Mouse (Mus musculus) small intestine, adult 2 months (tissue): ENCODE measurements around the gene Cldn15. TPM values are rescaled to one million over a fixed set of nuclear protein-coding genes. Genes with fewer than 3 reads are reported as not detected.

Experiments
- H3K27ac ChIP-seq: fragments of 200-500 bp; 2 replicates; pipeline ENCODE4 v1.5.1; 2012; ENCODE audit warnings: low read depth, low read length, control low read depth, inconsistent platforms; ENCODE audit not compliant: insufficient read depth
- H3K27me3 ChIP-seq: fragments of 200-500 bp; 2 replicates; pipeline ENCODE4 v1.6.1; 2012; ENCODE audit warnings: mild to moderate bottlenecking, moderate library complexity, low read length, inconsistent platforms; ENCODE audit not compliant: control insufficient read depth, insufficient read depth
- H3K36me3 ChIP-seq: fragments of 200-500 bp; 2 replicates; pipeline ENCODE4 v1.6.1; 2012; ENCODE audit warnings: mild to moderate bottlenecking, low read length, control low read depth, inconsistent platforms; ENCODE audit not compliant: control insufficient read depth, insufficient read depth
- H3K4me1 ChIP-seq: fragments of 200-500 bp; 2 replicates; pipeline ENCODE4 v1.6.1; 2012; ENCODE audit warnings: low read length, inconsistent platforms, mixed read lengths; ENCODE audit not compliant: control insufficient read depth, insufficient read depth, insufficient read length
- H3K4me3 ChIP-seq: fragments of 200-500 bp; 2 replicates; pipeline ENCODE4 v1.5.1; 2012; ENCODE audit warnings: low read depth, mild to moderate bottlenecking, control low read depth, inconsistent platforms, low read length, moderate library complexity
- CTCF ChIP-seq: fragments of 200-500 bp; IDR thresholded peaks from 2 replicates; pipeline ENCODE4 v1.5.1; 2012; ENCODE audit warnings: low read depth, mild to moderate bottlenecking, control low read depth, inconsistent platforms, low read length, moderate library complexity, mixed read lengths; ENCODE audit not compliant: insufficient replicate concordance, insufficient read length; ENCODE audit errors: extremely low read depth
- POLR2A ChIP-seq: fragments of 200-500 bp; IDR thresholded peaks from 2 replicates; pipeline ENCODE4 v1.6.1; 2012; ENCODE audit warnings: low read depth, mild to moderate bottlenecking, control low read depth, inconsistent platforms, low read length, moderate library complexity
- WGBS: fragments of 180-500 bp; shearing (Covaris S2); methylation state at CpG from one replicate; pipeline ENCODE4 v1.1.7; 2018; 5-methylcytosine and 5-hydroxymethylcytosine counted together
- polyA plus RNA-seq: library from polyadenylated mRNA; depleted of rRNA; stranded (reverse); fragments of >200 nt; gene quantifications from 2 replicates; pipeline ENCODE4 v1.2.3, GENCODE M21; 2012

The Cldn15 gene
- polyA plus RNA-seq, 1 experiment, result 657 TPM

- peaks cover 18% of the 10 kb centered on the region; the same call in 1 of the 2 replicates for H3K4me1 ChIP-seq
- TF ChIP-seq POLR2A (peak; percentile 40; the same call in 1 of the 2 replicates), CTCF (no peak)
- H3K27me3 ChIP-seq, result no peaks in the 10 kb centered on the region
- H3K36me3 ChIP-seq, result no peaks in the 10 kb centered on the region
- H3K27ac ChIP-seq, result peak within 1 kb of the TSS; percentile 77
- peak within 1 kb of the TSS; percentile 81 for H3K4me3 ChIP-seq
- WGBS, result under 1% methylated on average over 23 of the region's 23 CpGs
Observed at GRCm38 (mm10) chr5:136953015-136953414, 13.4 kb upstream of the Cldn15 start, which contains the start of gene Fis1. Gene Fis1, plus strand, starts transcription at chr5:136953275.

GRCm38 (mm10) chr5:136953440-136953951 lies 12.9 kb upstream of the Cldn15 start:
- Histone ChIP-seq H3K27me3 (no peaks in the 10 kb centered on the region), H3K36me3 (no peaks in the 10 kb centered on the region), H3K4me3 (peak overlapping the region; percentile 81), H3K4me1 (peaks cover 20% of the 10 kb centered on the region), H3K27ac (peak overlapping the region; percentile 77)
- TF ChIP-seq POLR2A (no peak), CTCF (no peak)
- WGBS, result 2% methylated on average over 12 of the region's 12 CpGs

- H3K36me3 ChIP-seq, result no peaks in the 10 kb centered on the region
- TF ChIP-seq POLR2A, result no peak
- no peak for TF ChIP-seq CTCF
- no peak overlapping the region for H3K27ac ChIP-seq
- no peaks in the 10 kb centered on the region for H3K27me3 ChIP-seq
- H3K4me3 ChIP-seq, result no peak overlapping the region
- WGBS, result 64% methylated on average over 4 of the region's 4 CpGs
- peaks cover 27% of the 10 kb centered on the region for H3K4me1 ChIP-seq
Observed at GRCm38 (mm10) chr5:136955622-136956021, 10.8 kb upstream of the Cldn15 start.

- WGBS, result 51% methylated on average over 1 of the region's 1 CpGs
- no peaks in the 10 kb centered on the region for H3K36me3 ChIP-seq
- H3K27ac ChIP-seq, result peak overlapping the region; percentile 9; the same call in 1 of the 2 replicates
Observed at GRCm38 (mm10) chr5:136957250-136957649, 9.2 kb upstream of the Cldn15 start.

DNA sequence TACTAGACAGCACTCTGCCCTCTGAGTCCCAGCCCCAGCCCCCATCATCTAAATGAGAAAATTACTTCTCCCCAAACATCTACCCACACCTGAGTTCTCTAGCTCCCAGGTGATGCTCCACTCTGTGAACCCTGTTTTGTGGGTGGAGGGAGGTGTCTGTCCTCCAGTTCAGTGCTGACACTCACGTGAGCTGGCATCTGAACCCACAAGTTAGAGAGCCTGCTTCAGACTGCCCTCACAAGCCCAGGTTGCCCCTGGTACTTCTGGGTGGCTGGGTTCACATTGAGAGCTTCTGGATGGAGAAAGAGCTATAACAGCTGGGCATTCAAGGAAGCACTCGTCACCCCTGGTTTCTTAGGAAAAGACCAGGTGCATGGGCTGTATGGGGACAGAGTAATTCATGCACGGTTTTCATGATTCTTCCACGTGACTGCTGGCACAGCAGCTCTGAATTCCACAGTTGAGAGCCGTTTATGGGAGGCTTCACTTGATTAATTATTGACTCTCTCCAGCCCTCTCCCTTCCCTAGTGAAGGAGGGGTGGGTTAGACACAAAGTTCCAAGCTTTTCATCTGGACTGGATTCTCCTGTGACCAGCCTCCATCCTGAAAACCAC lies 7.3 kb upstream of the Cldn15 start:
- H3K27ac ChIP-seq, result peak overlapping the region; percentile 93
- peak overlapping the region; percentile 4; the same call in 1 of the 2 replicates for H3K4me3 ChIP-seq
- H3K27me3 ChIP-seq, result no peaks in the 10 kb centered on the region
- H3K4me1 ChIP-seq, result peaks cover 41% of the 10 kb centered on the region
- peaks cover 10% of the 10 kb centered on the region for H3K36me3 ChIP-seq
- WGBS, result 18% methylated on average over 5 of the region's 5 CpGs
- TF ChIP-seq CTCF (no peak), POLR2A (no peak)

More at GRCm38 (mm10) chr5:136957250-136957649, 9.2 kb upstream of the Cldn15 start:
- Histone ChIP-seq H3K4me1 (peaks cover 32% of the 10 kb centered on the region), H3K4me3 (no peak overlapping the region), H3K27me3 (no peaks in the 10 kb centered on the region)
- TF ChIP-seq POLR2A, result no peak
- no peak for TF ChIP-seq CTCF

DNA sequence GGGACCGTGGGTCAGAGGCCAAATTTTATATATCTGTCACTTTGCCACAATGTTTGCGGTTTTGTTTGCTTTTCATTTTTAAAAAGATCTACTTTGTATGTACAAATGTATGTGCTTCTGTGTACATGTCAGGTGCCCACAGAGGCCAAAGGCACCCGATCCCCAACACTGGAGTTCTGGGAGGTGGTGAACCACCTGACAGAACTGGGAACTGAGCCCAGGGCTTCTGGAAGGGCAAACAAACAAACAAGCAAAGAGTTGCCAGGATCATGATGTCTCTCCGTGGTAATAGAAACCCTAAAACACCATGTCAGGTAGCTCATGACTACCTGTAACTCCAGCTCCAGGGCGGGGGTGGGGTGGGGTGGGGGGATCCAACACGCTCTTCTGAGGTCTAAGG lies 6.4 kb upstream of the Cldn15 start:
- TF ChIP-seq CTCF (no peak), POLR2A (no peak)
- H3K4me1 ChIP-seq, result peaks cover 48% of the 10 kb centered on the region
- H3K27me3 ChIP-seq, result no peaks in the 10 kb centered on the region
- H3K27ac ChIP-seq, result no peak overlapping the region
- WGBS, result 48% methylated on average over 6 of the region's 6 CpGs
- peaks cover 10% of the 10 kb centered on the region for H3K36me3 ChIP-seq
- H3K4me3 ChIP-seq, result no peak overlapping the region

GRCm38 (mm10) chr5:136961334-136961982 lies 5.0 kb upstream of the Cldn15 start:
- 37% methylated on average over 5 of the region's 5 CpGs for WGBS
- Histone ChIP-seq H3K36me3 (peaks cover 14% of the 10 kb centered on the region), H3K4me1 (peaks cover 50% of the 10 kb centered on the region), H3K27ac (peak overlapping the region; percentile 89), H3K27me3 (no peaks in the 10 kb centered on the region), H3K4me3 (peak overlapping the region; percentile 81; the same call in 1 of the 2 replicates)
- TF ChIP-seq POLR2A (no peak), CTCF (no peak)
